Mouse (Mus musculus): ENCODE results near the gene Rnd1.
A peak's percentile ranks its signal among the peaks of the same experiment; 100 is the strongest.

- TF ChIP-seq CTCF (IDR thresholded peaks at IDR 0.05; ENCODE audit: extremely low read depth, insufficient read depth, low read length) (0 out of 2 replicates have a peak, but pooled peaks have one; percentile 5), POLR2A (IDR thresholded peaks at IDR 0.05; ENCODE audit: extremely low read depth, insufficient read depth, low read length) (no peak)
Measured at GRCm38 (mm10) chr15:98656982-98657751, 20.1 kb downstream of the Rnd1 start.

Measured in cortical plate, adult 2 months (tissue).